Mouse (Mus musculus) kidney, postnatal 10 days (tissue): ENCODE results near the gene Hagh.

Experiments
- DNase-seq: peaks from one replicate; pipeline ENCODE4 v3.0.0; 2021; ENCODE audit warnings: mixed read lengths

The Hagh gene

DNA sequence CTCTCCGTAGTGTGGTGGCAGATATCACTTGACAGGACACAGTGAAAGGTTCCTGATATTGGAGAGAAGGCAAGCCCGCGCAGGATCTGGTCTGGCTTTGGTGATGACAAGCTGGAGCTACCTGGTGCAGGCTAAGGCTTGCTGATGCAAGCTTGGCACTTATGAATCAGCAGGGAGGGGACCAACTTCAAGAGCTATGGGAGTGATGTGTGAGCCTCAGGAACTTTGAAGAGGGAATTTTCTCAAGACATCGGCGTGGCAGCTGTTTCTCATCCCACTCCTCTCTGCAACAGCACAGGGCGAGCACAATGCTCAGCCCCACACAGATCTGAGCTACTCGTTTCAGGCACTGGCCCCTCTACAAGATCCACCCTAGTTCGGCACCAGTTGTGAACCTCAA lies at the start of gene Hagh:
Gene Hagh, plus strand, starts transcription at position 302 of the 400 bp plus-strand sequence.
- DNase-seq, result no peak

DNA sequence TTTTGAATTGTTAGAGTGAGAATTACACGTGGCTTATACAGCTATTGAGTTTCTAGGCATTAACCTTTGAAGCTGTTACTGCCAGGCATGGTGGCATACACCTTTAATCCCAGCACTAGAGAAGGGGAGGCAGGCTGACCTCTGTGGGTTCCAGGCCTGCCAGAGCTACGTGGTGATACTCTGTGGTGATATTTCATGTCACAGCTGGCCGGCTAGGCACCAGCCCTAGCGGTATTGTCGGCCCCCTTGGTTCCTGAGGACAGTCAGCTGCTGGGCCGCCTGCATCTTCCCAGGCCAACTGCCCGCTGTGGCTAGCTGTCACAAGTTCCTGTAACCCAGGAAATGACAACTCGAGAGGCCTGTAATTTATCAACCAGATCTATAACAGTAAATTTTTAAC lies 47.8 kb upstream of the Hagh start:
- no peak for DNase-seq

DNA sequence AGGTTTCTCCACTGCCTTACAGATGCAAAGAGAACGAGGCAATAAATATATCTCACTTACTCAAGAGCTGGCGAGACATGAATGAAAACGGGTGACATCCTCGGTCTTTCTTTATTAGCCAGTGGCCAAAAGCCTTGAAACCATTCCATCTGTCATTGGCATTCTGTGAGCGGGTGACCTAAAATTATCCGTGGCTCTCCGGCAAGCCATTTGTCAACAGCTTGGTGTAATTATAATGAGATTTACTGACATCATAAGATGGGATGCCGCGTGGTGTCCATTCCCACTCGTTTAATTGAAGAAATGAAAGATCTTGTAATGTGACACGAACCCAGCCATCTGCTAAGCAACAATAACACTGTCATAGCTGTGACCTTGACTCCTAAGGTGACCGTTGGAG lies 45.2 kb upstream of the Hagh start:
- no peak for DNase-seq

DNA sequence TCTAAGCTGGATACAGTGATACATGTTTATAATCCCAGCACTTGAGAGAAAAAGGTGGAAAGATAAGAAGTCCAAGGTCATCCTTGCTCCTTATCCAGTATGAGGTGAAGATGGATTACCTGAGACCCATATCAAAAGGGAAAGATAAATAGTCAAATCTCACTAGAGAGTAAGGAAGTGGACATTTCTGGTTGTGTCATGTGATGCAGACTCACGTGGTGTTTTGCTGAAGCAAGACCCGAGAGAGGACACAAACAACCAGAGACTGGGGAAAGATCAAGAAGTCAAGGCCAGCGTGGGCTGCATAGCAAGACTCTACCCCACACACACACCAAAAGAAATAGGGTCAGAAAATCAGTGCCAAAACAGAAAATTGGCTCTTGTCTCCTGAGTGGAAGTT lies 43.0 kb upstream of the Hagh start:
- DNase-seq, result no peak

DNA sequence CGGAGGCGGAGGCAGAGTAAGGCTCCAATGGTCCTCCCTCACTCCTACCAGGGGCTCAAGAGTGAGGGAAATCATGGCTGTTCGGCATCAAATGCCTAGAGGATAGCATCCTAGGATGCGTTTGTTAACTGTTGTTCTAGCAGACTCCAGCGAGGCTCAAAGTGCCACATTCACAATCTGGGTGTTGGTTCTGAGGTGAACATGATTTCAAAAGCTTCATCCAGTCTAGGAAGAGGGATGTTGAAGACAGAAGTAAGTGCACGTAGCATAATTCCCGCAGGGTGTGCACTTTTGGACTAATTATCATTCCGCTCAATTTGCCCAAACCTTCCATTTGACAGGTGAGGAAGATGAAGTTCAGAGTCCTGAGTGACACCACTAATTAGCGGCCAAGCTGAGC lies 41.7 kb upstream of the Hagh start:
- DNase-seq, result no peak

DNA sequence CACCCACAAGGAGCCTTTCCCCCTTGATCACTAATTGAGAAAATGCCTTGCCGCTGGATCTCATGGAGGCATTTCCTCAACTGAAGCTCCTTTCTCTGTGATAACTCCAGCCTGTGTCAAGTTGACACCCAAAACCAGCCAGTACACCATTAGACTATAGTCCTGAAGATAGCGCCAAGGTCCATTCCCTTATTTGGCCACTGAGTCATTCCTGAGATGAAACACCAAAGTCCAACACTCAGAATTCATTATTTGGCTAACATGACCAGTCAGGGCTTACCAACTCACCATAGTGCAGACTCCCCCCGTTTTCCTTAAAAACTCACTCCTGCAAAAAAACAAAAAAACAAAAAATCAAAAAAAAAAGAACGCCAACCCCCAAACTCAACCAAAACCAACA lies 40.5 kb upstream of the Hagh start:
- DNase-seq, result no peak

DNA sequence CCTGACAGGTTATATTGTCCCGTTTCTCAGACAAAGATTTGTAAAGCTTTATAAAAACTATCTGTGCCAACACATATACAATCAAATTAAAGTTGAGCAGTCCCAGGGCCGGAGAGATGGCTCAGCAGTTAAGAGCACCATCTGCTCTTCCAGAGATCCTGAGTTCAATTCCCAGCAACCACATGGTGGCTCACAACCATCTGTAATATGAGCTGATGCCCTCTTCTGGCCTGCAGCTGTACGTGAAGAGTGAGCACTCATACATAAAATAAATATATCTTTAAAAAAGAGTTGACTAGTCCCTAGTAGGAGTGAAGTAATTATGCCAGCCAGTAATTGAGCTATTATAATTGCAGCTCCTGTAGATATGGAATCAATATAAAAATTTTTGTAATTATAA lies 39.4 kb upstream of the Hagh start:
- DNase-seq, result no peak

DNA sequence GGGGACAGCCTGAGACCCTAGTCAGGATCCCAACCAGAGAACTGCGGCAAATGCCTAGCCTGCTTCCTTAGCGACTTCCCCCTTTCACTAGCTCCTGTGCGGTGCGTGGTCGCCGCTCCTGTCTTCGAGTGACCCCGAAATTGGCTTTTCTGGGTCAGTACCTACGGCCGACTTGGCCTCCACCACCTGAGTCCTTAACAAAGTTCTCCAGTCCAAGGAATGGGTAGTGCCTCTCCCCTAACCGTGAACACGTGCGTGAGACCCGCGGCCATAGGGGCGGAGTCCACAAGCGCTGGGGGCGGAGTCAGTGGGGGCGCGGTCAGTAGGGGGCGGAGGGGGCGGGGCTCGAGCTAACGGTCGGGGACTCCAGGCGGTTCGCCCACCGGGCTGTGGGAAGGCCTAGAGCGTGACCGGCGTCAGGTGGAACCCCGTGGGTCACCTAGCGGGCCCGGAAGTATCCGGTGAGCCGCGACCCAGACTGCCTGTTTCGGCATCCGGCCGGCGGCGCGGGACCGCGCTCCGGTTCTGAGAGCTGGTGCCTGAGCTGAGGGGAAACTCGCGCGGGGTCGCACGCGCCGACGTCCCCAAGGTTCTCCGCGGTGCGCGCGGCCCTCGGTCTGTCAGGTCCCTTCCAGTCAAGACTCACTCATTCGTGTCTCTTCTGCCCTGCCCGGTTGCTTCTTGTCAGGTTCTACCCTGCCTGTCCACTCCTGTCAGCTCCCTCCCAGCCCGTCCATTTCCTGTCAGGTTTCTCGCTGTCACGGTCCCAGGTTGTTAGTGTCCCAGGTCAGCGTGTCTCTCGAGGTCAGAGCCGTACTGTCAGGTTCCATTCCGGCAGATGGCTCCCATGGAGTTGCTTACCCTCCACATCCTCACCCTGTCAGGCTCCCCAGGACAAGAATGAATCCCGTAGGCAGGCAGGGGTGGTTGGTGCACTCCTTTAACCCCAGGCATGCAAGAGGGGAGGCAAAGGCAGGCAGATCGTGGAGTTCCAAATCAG lies 35.7 kb upstream of the Hagh start, which contains the start of gene Meiob:
Gene Meiob, plus strand, starts transcription at position 338 of the 1,000 bp plus-strand sequence.
- DNase-seq, result peak; percentile 86

DNA sequence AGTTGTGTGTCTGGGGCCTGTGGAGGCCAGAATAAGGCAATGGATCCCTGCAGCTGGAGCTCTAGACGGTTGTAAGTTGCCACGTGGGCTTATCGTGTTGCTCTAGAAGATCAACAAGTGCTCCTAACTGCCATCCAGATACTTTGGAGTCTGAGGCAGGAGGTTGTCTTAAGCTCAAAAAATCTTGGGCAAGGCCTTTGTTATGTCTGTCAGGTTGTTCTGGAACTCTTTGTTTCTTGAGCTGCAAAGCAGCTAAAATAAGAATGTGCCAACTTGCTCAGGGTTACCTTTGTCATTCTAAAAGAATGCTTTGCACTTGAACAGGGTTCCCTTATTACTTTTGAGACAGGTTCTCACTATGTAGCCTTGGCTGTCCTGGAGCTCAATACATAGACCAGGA lies 28.7 kb upstream of the Hagh start:
- DNase-seq, result no peak

DNA sequence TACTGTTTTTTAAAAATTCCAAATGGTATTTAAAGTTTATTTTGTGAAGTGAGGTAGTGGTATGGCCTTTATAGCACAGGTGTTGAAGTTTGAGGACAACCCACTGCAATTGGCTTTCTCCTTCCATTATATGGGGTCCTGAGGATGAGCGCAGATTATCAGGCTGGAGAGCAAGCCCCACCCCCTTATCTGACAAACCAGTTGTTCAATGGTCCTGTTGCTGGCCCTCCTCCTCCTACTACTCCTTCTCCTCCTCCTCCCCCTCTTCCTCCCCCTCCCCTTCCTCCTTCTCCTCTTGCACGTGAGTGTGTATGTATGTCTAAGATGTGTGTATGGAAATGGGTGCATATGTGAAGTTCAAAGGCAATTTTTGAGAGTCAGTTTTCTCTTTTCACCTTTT lies 27.7 kb upstream of the Hagh start:
- DNase-seq, result no peak

DNA sequence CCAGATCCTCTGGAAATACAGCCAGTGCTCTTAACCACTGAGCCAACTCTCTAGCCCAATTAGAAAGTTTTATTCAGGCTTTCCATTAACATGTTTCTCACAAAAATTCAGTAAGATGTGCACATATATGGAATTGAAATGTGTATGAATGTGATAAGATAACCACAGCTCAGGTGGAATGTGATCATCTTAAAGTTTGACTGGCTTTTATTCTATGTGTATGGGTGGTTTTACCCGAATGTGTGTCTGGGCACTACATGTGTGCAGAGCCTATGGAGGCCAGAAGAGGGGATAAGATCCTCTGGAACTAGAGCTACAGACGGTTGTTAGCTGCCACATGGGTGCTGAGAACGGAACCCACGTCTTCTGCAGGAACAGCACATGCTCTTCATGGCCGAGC lies 24.7 kb upstream of the Hagh start:
- no peak for DNase-seq

DNA sequence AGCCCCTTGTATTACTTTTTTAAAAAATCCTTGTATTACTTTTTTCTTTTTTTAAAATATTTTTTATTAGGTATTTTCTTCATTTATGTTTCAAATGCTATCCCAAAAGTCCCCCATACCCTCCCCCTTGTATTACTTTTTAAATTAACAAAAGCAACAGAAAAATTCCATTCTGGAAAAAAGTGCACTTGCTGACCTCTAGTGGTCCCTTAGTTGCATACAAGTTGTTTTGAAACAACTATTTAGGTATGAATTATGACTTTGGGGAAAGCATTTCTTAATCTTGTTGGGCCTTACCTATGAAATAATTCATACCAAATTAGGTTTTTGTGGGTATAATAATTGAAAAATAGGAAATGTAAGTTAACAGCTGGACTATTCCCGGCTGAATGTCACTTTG lies 22.4 kb upstream of the Hagh start:
- DNase-seq, result no peak

DNA sequence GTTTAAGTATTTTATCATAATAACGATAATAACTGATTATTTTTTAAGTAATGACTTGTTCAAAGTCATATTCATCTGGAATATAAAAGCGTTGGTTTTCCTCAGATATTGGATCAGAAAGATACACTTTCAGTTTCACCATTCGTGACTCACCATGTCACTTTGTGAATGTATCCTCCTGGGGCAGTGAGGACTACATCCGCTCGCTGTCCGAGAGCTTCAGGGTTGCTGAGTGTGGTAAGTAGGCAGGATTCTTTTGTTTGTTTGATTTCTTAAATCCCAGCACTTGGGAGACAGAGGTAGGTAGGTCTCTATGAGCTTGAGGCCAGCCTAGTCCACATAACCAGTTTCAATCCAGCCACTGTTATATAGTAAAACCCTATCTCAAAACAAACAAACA lies 21.8 kb upstream of the Hagh start:
- DNase-seq, result no peak

DNA sequence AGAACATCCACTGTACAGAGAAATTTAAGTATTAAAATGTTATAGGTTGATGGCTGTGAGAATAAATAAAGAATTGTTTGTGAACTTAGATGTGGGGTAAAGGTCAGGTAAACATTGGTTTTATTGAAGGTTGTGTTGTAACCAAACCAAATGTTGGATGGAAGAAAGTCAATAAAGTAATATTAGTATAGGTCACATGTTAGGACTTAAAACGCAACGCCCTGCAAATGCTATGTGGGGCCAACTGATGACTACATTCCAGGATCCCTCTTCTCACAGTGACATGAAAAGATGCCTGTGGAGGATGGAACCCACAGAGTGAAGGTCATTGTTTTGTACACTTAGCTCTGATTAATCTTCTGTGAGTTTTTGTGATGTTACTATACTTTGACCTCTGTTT lies 20.5 kb upstream of the Hagh start:
- DNase-seq, result no peak

DNA sequence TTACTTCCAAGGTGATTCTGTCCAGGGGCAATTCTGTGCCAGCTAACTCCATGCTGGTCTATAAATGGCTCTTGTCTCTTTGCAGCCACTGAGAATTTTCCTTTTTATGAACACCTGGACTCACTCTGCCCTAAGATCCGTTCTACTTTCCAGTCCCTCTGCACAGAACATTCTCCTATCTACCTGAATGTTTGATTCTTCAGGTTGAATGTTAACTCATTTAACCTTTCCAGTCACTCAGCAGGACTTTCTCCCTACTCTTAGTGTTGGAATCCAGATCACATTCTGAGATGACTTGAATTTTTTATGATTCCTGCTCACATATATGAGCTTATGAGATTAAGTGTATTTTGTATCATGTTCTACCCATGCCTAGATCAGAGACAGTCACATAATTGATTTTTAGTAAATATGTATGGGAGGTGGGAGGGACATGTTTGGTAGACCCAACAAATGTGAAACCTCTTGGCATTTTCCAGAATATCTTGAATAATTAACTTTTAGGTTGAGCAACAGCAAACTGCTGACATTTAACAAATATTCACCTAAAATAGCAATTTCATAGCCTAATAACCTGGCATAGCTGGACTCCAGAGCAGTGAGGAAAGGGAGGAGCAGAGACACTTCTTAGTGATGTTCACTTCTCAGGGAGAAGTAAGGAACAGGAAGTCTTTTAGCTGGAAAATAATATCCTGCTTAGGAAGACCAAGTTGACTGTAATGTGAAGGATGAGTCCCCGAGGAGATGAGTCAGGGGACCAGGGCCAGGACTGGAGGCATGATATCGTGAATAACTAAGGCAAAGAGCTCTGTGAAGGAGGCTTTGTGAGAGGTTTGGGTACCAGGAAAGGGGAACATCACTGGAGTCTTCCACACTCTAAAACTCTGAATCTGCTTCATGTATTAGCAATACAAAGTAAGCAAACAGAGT lies 18.3 kb upstream of the Hagh start:
- peak; percentile 15 for DNase-seq

DNA sequence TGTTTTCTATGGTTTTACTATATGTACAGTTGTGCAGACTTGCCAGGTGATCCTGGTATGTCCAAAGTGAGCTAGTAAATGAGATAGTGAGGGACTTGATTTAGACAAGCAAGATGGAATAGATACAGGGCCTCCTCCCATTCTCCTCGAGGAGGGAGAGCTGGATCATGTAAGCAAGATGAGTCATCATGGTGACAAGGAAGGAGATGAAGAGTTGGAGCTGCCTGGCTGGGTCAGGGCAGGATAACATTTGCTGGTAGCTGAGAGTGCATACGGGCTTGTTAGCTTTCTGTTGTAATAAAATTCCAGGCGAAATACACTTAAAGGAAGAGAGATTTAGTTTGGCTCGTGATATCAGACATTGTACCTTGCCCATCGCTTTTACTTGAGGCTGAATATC lies 398 bp downstream of the Hagh start:
- no peak for DNase-seq

DNA sequence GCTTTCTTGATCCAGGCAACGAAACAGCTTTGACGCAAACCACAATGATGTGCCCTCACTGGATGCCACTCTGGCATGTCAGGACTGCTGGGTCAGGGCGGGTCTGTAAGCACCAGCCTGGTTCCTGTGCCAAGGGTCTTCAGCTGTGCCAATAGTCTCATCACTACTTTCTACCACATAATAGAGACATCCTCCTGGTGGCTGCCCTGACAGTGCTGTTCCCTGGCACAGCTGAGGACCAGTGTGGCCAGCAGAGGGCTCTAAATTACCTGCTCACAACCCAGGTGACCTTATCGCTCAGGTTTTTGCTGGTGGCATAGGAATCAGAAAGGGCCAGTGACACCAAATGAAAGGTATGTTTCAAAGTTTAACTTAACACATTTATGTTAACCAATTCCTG lies 1.2 kb downstream of the Hagh start:
- peak; percentile 55 for DNase-seq

DNA sequence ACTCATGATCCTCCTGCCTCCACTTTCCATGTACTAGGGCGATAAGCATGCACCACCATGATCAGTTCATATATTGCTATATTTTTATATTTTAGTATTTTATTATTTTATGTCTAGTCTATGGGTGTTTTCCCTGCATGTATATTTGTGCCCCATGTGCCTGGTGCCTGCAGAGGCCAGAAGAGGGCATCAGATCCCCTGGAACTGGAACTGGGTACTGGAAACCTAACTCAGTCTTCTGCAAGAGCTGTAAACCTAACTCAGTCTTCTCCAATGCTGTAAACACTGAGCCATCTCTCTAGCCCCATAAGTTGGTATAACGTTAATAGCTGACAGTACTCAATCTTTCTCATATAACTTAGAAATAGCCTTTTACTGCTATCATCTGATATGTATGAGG lies 2.7 kb downstream of the Hagh start:
- no peak for DNase-seq

DNA sequence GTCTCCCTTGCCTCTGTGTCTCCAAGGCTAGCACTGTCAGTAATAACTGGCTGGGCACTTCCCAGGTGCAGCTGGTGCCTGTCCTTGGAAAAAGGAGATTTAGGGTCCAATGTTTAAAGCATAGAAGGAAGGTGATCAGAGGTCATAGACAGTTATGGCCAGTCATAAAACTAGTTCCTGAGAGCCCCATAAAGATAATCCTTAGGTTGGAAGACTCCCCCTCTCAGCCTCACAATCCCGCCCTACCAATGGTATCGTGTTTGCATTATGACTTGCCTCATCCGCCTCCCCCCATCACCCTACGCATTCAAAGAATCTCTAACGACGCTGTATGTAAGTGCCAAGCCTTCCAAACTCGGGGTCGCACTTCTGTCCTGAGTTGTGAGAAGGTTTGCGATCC lies 4.6 kb downstream of the Hagh start:
- DNase-seq, result no peak

DNA sequence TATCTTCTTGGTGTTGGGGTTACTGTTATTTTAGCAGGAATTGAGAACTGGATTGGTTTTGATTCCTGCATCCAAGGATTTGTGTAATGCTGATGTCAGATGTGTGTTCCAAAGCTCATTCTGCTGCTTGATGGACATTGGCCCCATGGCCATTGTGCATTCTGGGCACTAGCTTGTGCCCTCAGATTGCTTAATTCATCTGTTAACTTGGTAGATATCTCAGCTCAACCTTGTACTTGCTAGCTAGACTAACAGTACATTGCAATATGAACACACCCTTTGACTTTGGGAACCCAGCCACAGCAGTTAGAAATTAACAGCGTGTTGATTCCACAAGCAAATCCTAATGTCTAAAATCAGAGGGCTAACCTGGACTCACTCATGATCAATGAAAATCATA lies 7.4 kb downstream of the Hagh start:
- DNase-seq, result no peak

DNA sequence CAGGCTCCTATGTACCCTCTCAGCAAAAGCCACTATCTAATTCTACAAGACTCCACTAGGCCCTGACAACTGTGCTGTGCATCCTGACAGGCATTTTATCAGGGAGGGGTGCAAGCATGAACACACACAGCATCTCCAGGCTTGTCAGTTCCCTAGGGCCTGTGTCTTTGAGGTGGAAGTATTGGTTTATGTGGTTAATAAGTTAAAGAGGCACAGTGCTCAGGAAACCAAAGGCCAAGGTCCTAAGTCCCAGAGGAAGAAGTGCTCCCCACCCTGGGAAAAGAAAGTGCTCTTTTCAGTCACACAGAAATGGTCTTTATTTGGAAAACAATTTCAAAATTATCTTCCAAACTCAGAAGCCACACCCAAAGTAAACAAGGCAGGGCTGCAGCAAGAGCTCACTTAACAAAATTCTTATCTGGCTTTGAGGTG lies 8.7 kb downstream of the Hagh start:
- no peak for DNase-seq

DNA sequence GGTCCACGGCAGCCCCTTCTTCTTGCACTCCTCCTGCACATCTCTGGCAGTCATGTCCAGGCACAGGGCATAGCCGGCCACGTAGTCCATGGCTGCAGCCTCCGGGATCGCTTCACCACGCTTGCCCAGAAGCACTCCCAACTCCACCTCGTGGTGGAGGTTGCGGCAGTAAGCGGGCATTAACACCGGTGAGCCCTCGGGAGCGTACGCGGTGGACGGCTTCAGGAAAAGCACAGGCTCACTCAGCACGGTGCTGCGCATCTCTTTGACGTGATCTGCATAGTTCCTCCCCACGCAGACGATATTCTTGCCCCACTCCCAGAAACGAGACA lies 9.8 kb downstream of the Hagh start:
- DNase-seq, result no peak

DNA sequence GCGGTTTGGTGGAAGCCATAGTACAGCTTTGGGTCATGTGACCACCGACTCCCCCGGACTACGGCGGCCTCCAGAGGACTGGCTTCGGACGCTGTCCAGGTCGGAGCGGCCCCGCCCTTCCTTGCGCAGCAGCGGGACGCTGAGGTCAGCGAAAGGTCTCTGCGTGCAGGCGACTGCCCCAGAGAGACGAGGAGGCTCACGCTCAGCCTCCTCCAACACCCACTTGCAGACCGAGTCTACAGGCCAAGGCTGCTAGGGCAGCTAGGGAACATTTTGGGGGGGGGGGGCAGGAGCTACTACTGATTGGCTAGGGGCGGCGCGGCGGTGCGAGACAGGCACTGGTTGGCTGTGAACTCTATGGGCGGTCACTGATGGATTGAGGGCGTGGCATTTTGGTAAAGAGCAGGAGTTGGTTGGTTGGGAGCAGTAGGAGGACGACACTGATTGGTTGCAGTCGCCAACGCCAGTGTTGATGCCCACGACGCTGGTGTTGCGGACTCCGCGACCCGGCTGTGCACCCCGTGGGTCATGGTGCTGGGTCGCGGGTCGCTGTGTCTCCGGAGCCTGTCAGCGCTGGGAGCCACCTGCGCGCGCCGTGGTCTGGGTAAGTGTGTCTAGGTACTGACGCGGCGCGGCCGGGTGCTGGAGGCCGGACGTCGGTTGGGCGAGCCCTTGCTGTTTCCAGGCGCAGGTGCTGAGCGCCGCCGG lies 10.3 kb downstream of the Hagh start, which contains the start of gene Fahd1:
Gene Fahd1, minus strand, starts transcription at position 300 of the 708 bp plus-strand sequence.
- peak; percentile 97 for DNase-seq
